Mouse (Mus musculus): ENCODE results near the gene Dscam.

Gene Dscam

GRCm38 (mm10) chr16:97105266-97105665 lies 65.3 kb downstream of the Dscam start:
- DNase-seq (ENCODE audit: low spot score in 2 of 2), result no peak

GRCm38 (mm10) chr16:97103046-97103445 lies 67.5 kb downstream of the Dscam start:
- DNase-seq (ENCODE audit: low spot score in 2 of 2), result no peak

- no peak for DNase-seq (ENCODE audit: low spot score in 2 of 2)
Measured at GRCm38 (mm10) chr16:97100091-97100490, 70.5 kb downstream of the Dscam start.

- no peak for DNase-seq (ENCODE audit: low spot score in 2 of 2)
Measured at GRCm38 (mm10) chr16:97098508-97098907, 72.0 kb downstream of the Dscam start.

GRCm38 (mm10) chr16:97096709-97097108 lies 73.8 kb downstream of the Dscam start:
- DNase-seq (ENCODE audit: low spot score in 2 of 2), result no peak

- no peak for DNase-seq (ENCODE audit: low spot score in 2 of 2)
Measured at GRCm38 (mm10) chr16:97095496-97095895, 75.1 kb downstream of the Dscam start.

GRCm38 (mm10) chr16:97089339-97089738 lies 81.2 kb downstream of the Dscam start:
- DNase-seq (ENCODE audit: low spot score in 2 of 2), result no peak

GRCm38 (mm10) chr16:97083694-97084093 lies 86.9 kb downstream of the Dscam start:
- DNase-seq (ENCODE audit: low spot score in 2 of 2), result no peak

GRCm38 (mm10) chr16:97075920-97076572 lies 94.5 kb downstream of the Dscam start:
- DNase-seq (ENCODE audit: low spot score in 2 of 2), result no peak

GRCm38 (mm10) chr16:97075137-97075902 lies 95.2 kb downstream of the Dscam start:
- DNase-seq (ENCODE audit: low spot score in 2 of 2), result no peak

GRCm38 (mm10) chr16:97073847-97074246 lies 96.7 kb downstream of the Dscam start:
- DNase-seq (ENCODE audit: low spot score in 2 of 2), result no peak

- DNase-seq (ENCODE audit: low spot score in 2 of 2), result no peak
Measured at GRCm38 (mm10) chr16:97072624-97073023, 97.9 kb downstream of the Dscam start.

GRCm38 (mm10) chr16:97066856-97067255 lies 103.7 kb downstream of the Dscam start:
- no peak for DNase-seq (ENCODE audit: low spot score in 2 of 2)

GRCm38 (mm10) chr16:97062207-97062606 lies 108.3 kb downstream of the Dscam start:
- no peak for DNase-seq (ENCODE audit: low spot score in 2 of 2)

- DNase-seq (ENCODE audit: low spot score in 2 of 2), result no peak
Measured at GRCm38 (mm10) chr16:97061390-97061789, 109.2 kb downstream of the Dscam start.

GRCm38 (mm10) chr16:97060736-97061135 lies 109.8 kb downstream of the Dscam start:
- no peak for DNase-seq (ENCODE audit: low spot score in 2 of 2)

- DNase-seq (ENCODE audit: low spot score in 2 of 2), result no peak
Measured at GRCm38 (mm10) chr16:97060276-97060675, 110.3 kb downstream of the Dscam start.

GRCm38 (mm10) chr16:97035271-97035670 lies 135.3 kb downstream of the Dscam start:
- DNase-seq (ENCODE audit: low spot score in 2 of 2), result no peak

- DNase-seq (ENCODE audit: low spot score in 2 of 2), result no peak
Measured at GRCm38 (mm10) chr16:97033540-97034058, 137.0 kb downstream of the Dscam start.

GRCm38 (mm10) chr16:97027701-97028100 lies 142.9 kb downstream of the Dscam start:
- DNase-seq (ENCODE audit: low spot score in 2 of 2), result no peak

GRCm38 (mm10) chr16:97026803-97027202 lies 143.7 kb downstream of the Dscam start:
- no peak for DNase-seq (ENCODE audit: low spot score in 2 of 2)

GRCm38 (mm10) chr16:97024406-97024805 lies 146.1 kb downstream of the Dscam start:
- no peak for DNase-seq (ENCODE audit: low spot score in 2 of 2)

- DNase-seq (ENCODE audit: low spot score in 2 of 2), result no peak
Measured at GRCm38 (mm10) chr16:97021496-97021895, 149.1 kb downstream of the Dscam start.
